16 mouse cellular contexts compared by ENCODE assay signal in genomic region chr3:138937241-138937640, GRCm38 (mm10).
"Had no signal": no experiment of that assay in that cellular context is flagged by ENCODE, and none has a peak within 500 bp of the region (broad histone marks: within the 10 kb centered on the region; RNA-seq: fewer than 3 reads in every experiment).

No protein-coding gene starts in this region.

- H3K9me3 ChIP-seq: stomach, embryonic 15.5 days had no signal

- H3K9ac ChIP-seq: neural tube, embryonic 13.5 days; neural tube, embryonic 15.5 days; stomach, embryonic 15.5 days had no signal

- DNase-seq: retina, postnatal 1 day; right cerebral cortex, adult 18-20 months; right cerebral cortex, postnatal 14 days; right cerebral cortex, postnatal 25 days; right cerebral cortex, postnatal 4 days; spleen, adult 18-20 months; thymus, adult 18-20 months; thymus, adult 2 months; thymus, postnatal 14 days; thymus, postnatal 25 days; thymus, postnatal 36 days; thymus, postnatal 4 days had no signal

- H3K4me1 ChIP-seq: neural tube, embryonic 15.5 days; stomach, embryonic 15.5 days had no signal

- H3K27me3 ChIP-seq: neural tube, embryonic 13.5 days; neural tube, embryonic 15.5 days; stomach, embryonic 15.5 days had no signal

- H3K4me3 ChIP-seq: neural tube, embryonic 13.5 days; neural tube, embryonic 15.5 days; stomach, embryonic 15.5 days had no signal

- H3K27ac ChIP-seq: neural tube, embryonic 13.5 days; neural tube, embryonic 15.5 days; stomach, embryonic 15.5 days; stomach, postnatal 0 days had no signal

- H3K4me2 ChIP-seq: neural tube, embryonic 13.5 days; neural tube, embryonic 15.5 days; stomach, embryonic 15.5 days had no signal
